Mouse (Mus musculus): ENCODE data around the gene Asb1. TPM values are rescaled to one million over a fixed set of nuclear protein-coding genes. Genes with fewer than 3 reads are reported as not detected.

Asb1 gene
- polyA plus RNA-seq, 1 experiment from 2014 or later: 5.0 TPM

DNA sequence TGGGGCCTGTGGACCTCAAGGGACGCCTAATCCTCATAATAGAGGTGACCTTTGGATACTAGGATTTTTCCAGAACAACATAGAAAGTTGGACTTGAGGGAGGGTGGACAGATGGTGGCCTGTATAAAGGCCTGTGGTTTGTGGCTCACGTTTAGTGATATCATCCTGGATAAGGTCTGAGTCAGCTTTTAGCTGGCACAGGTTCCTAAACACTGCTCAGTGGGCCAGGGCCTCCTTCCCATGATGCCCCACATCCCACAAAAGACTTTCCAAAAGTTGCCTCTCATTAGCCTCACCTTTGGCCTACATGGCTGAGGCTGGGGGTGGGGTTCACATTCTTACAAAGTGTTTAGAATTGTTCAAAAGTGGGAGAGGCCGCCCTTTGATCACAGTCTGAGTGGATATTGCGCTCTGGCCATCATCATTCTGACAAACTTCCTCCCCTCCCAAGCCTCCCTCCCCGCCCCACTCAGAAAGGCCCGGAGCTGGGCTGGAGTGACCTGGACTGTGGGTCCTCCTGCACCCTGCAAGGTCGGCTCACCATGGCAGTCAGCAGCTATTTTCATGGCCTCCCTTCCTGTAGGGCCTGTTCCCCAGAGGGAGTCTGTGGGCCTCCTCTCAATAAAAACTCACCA is 37.7 kb downstream of the Asb1 start:
- no peak overlapping the region for H3K27ac ChIP-seq
- no peaks in the 10 kb centered on the region for H3K36me3 ChIP-seq
- no peak overlapping the region for H3K4me2 ChIP-seq
- ATAC-seq (replicated peaks; ENCODE audit: insufficient number of reproducible peaks, insufficient read depth, low FRiP score, low read depth): no peak
- H3K9me3 ChIP-seq (replicated peaks): no peaks in the 10 kb centered on the region
- no peak overlapping the region for H3K9ac ChIP-seq
- H3K27me3 ChIP-seq: no peaks in the 10 kb centered on the region
- no peak overlapping the region for H3K4me3 ChIP-seq
- peaks cover 9% of the 10 kb centered on the region; the same call in 1 of the 2 replicates for H3K4me1 ChIP-seq (replicated peaks)
- WGBS: 51% methylated on average over 7 of the region's 7 CpGs

DNA sequence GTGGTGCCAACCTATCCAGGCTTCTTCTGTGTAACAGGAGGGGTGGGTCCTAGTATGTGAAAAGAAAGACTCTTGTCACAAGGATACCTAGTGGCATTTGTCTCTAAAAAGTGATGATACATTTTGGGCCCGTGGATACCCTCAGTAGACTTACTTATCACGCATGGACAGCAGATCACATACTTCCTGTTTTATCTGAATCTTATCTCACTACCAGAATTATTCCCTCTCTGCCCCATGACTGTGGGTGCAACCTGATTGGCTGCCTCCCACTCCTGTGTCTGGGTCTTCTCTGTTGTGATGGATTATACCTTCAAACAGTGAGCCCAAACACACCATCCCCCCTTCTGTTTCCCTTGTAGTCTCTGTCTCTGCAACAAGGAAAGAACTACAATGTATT is 40.2 kb downstream of the Asb1 start:
- H3K27me3 ChIP-seq: no peaks in the 10 kb centered on the region
- no peak overlapping the region for H3K4me3 ChIP-seq
- 25% methylated on average over 2 of the region's 2 CpGs for WGBS
- no peak overlapping the region for H3K4me2 ChIP-seq
- no peak for ATAC-seq (replicated peaks; ENCODE audit: insufficient number of reproducible peaks, insufficient read depth, low FRiP score, low read depth)
- no peaks in the 10 kb centered on the region for H3K9me3 ChIP-seq (replicated peaks)
- H3K9ac ChIP-seq: no peak overlapping the region
- no peak overlapping the region for H3K27ac ChIP-seq
- no peaks in the 10 kb centered on the region for H3K36me3 ChIP-seq
- peaks cover 11% of the 10 kb centered on the region; the same call in 1 of the 2 replicates for H3K4me1 ChIP-seq (replicated peaks)

DNA sequence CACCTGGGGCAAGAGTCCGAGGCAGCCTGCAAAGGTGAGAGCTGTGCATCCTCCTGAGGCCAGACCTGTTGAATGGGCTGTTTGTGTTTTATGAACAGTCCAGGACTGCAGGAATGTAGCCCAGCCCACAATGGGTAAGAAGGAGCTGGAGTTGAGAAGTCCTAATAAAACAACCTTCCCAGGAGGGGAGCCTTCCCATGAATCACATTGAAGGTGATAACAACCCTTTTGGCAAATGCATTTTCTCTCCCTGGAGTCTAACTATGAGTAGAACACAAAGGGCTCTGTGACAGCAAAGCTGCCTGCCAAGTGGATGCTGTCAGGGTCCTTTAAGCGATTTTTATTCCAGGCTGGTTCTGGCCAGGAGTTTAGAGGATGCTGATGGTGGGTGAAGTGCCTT is 40.9 kb downstream of the Asb1 start:
- Histone ChIP-seq H3K9ac (no peak overlapping the region), H3K4me1 (replicated peaks) (peaks cover 11% of the 10 kb centered on the region; the same call in 1 of the 2 replicates), H3K9me3 (replicated peaks) (no peaks in the 10 kb centered on the region), H3K4me2 (no peak overlapping the region), H3K27me3 (no peaks in the 10 kb centered on the region), H3K4me3 (no peak overlapping the region), H3K27ac (no peak overlapping the region), H3K36me3 (no peaks in the 10 kb centered on the region)
- ATAC-seq (replicated peaks; ENCODE audit: insufficient number of reproducible peaks, insufficient read depth, low FRiP score, low read depth): no peak
- 56% methylated on average over 2 of the region's 2 CpGs for WGBS

DNA sequence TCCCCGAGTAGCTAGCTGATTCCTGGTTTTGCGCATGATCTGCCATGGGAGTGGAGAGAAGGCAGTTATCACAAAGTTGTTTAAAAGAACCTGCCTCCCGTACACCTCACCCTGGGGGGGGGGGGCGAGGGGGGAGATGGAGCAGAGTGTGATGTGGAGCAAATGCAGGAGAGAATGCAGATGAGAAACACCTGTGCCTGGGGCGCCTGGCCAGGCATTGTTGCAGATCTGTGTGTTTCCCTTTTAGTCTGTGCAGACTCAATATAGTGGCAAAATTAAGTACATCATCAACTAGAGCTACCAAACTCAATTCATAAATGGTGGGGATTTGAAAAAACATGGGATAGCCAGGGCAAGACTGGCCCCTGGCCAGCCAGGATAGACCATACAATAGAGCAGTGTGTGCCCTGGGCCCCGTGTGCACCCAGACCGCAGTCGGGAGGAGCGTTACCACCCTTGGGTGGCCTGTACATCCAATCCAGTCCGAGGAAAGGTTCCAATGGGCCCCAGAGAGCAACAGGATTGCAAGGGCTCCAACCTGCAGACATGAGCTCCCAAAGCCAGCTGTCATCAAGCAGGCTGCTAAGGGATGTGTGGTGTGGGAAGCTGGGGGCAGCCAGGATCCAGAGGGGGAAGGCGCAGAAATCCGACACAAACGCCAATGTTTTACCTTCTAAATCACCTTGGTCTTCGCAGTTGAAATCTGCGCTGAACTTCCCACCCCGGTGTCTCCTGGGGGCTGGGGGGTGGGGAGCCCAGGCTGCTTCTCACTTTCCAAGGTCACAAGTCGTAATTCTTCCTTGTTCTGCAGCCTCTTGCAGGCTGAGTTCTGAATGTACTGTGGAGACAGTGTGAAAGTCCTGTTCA is 44.9 kb downstream of the Asb1 start:
- Histone ChIP-seq H3K27me3 (no peaks in the 10 kb centered on the region), H3K4me1 (replicated peaks) (0 out of 2 replicates have a peak, but pooled peaks cover 2% of the 10 kb centered on the region), H3K9me3 (replicated peaks) (no peaks in the 10 kb centered on the region), H3K36me3 (no peaks in the 10 kb centered on the region), H3K4me2 (no peak overlapping the region), H3K4me3 (no peak overlapping the region), H3K27ac (no peak overlapping the region), H3K9ac (no peak overlapping the region)
- WGBS: 64% methylated on average over 17 of the region's 17 CpGs
- no peak for ATAC-seq (replicated peaks; ENCODE audit: insufficient number of reproducible peaks, insufficient read depth, low FRiP score, low read depth)

DNA sequence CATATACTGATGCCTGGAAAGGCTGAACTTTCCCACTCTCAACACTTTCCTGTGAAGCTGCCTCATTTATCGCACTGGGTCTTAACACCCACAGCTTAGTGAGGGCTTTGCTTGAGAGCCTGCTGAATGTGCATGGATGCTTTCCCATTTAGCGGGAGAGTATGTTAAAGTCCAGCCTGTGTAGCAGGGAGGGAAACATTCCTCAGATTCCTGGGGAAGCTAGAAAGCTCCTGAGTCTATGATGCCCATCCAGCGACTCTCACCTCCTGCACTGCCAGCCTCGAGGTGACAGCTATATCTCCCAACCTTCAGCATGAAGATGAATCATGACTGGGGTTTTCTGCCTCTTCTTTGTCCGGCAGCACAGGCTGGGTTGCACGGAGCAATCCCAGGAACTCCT is 49.4 kb downstream of the Asb1 start:
- no peaks in the 10 kb centered on the region for H3K27me3 ChIP-seq
- H3K4me1 ChIP-seq (replicated peaks): 0 out of 2 replicates have a peak, but pooled peaks cover 2% of the 10 kb centered on the region
- no peak overlapping the region for H3K4me2 ChIP-seq
- H3K27ac ChIP-seq: no peak overlapping the region
- no peak for ATAC-seq (replicated peaks; ENCODE audit: insufficient number of reproducible peaks, insufficient read depth, low FRiP score, low read depth)
- WGBS: 34% methylated on average over 6 of the region's 6 CpGs
- H3K9ac ChIP-seq: no peak overlapping the region
- H3K36me3 ChIP-seq: no peaks in the 10 kb centered on the region
- no peaks in the 10 kb centered on the region for H3K9me3 ChIP-seq (replicated peaks)
- no peak overlapping the region for H3K4me3 ChIP-seq

DNA sequence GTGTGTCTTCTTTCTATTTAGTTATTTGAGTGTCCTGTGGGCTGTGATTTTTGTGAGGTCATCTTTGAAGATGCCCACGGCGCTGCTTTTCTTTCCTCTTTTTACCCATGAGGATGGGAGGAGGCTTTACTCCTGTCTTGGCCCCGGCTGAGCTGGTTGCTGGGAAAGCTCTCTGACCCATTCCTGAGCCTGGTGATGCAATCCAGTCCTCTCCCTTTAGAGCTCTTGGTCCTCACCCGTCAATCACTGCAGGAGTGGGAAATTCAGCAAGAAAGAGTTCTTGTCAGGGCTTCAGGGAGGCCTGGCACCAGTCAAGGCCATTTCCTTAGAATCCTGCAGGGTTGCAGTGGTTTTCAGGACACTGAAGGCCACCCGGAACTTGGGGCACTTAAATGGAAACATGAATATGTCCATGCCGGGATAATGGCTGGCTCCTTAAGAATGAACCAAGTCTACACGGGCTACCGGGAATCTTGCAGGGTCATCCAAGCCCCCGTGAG is 55.2 kb downstream of the Asb1 start:
- Histone ChIP-seq H3K9ac (no peak overlapping the region), H3K4me3 (no peak overlapping the region), H3K27ac (no peak overlapping the region), H3K36me3 (no peaks in the 10 kb centered on the region), H3K4me2 (no peak overlapping the region), H3K4me1 (replicated peaks) (no peaks in the 10 kb centered on the region), H3K27me3 (0 out of 2 replicates have a peak, but pooled peaks cover 8% of the 10 kb centered on the region), H3K9me3 (replicated peaks) (no peaks in the 10 kb centered on the region)
- no peak for ATAC-seq (replicated peaks; ENCODE audit: insufficient number of reproducible peaks, insufficient read depth, low FRiP score, low read depth)
- 83% methylated on average over 9 of the region's 9 CpGs for WGBS

DNA sequence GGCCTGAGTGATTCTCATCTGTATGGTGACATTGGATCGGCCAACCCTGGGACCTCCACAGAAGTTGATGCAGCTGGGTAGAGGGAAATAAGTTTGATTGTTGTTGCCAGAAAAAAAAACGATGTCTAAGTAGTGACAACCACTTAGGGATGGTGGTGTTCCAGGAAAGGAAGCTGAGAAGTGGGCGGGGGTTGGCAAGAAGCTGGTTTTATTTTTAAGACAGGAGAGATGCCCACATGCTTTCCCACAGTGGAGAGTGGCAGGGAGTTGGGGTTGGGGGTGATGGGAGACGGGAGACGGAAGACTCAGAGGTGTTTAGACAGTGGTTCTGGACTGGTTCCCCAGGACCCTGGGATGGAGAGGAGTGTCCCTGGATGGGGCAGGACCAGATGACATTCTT is 57.3 kb downstream of the Asb1 start:
- WGBS: 77% methylated on average over 5 of the region's 5 CpGs
- ATAC-seq (replicated peaks; ENCODE audit: insufficient number of reproducible peaks, insufficient read depth, low FRiP score, low read depth): no peak
- no peak overlapping the region for H3K27ac ChIP-seq
- no peaks in the 10 kb centered on the region for H3K9me3 ChIP-seq (replicated peaks)
- H3K4me1 ChIP-seq (replicated peaks): peaks cover 4% of the 10 kb centered on the region; the same call in 1 of the 2 replicates
- no peaks in the 10 kb centered on the region for H3K36me3 ChIP-seq
- H3K9ac ChIP-seq: no peak overlapping the region
- no peak overlapping the region for H3K4me2 ChIP-seq
- no peak overlapping the region for H3K4me3 ChIP-seq
- 0 out of 2 replicates have a peak, but pooled peaks cover 8% of the 10 kb centered on the region for H3K27me3 ChIP-seq

DNA sequence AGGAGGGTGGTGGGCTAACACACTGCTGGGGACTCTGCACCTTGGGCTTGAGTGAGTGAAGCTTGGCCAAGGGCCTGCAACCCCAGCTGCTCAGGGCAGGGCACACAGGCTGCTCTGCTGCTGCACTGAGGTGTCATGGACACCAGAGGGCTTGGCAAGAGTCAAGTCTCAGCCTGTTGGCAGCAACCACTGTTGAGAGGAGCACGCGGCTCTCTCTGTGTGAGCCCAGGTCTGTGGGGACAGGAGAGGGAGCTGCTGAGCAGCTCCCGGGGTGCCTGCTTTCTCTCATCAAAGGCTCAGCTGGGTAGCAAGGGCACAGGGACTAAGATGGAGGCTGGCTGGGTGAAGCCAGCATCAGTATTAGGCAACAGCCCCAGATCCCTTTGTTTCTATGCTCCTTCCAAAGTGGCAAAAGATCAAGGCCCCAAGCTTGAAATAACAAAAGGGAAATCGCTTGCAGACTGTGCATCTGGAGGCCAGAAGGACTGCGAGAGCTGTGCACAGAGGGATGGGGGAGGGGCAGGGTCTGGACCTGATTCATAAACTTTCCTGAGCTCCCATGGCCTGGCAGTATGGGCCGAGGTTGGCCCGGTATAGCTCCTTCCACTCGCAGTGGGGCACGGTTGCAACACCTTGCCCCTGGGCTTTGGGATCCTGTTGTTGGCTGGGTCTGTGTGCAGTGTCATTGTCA is 60.5 kb downstream of the Asb1 start:
- no peaks in the 10 kb centered on the region for H3K9me3 ChIP-seq (replicated peaks)
- H3K36me3 ChIP-seq: no peaks in the 10 kb centered on the region
- ATAC-seq (replicated peaks; ENCODE audit: insufficient number of reproducible peaks, insufficient read depth, low FRiP score, low read depth): peak; percentile 78
- H3K27me3 ChIP-seq: 0 out of 2 replicates have a peak, but pooled peaks cover 8% of the 10 kb centered on the region
- no peak overlapping the region for H3K9ac ChIP-seq
- no peak overlapping the region for H3K4me2 ChIP-seq
- H3K4me3 ChIP-seq: no peak overlapping the region
- peaks cover 4% of the 10 kb centered on the region; the same call in 1 of the 2 replicates for H3K4me1 ChIP-seq (replicated peaks)
- no peak overlapping the region for H3K27ac ChIP-seq
- 29% methylated on average over 9 of the region's 9 CpGs for WGBS

DNA sequence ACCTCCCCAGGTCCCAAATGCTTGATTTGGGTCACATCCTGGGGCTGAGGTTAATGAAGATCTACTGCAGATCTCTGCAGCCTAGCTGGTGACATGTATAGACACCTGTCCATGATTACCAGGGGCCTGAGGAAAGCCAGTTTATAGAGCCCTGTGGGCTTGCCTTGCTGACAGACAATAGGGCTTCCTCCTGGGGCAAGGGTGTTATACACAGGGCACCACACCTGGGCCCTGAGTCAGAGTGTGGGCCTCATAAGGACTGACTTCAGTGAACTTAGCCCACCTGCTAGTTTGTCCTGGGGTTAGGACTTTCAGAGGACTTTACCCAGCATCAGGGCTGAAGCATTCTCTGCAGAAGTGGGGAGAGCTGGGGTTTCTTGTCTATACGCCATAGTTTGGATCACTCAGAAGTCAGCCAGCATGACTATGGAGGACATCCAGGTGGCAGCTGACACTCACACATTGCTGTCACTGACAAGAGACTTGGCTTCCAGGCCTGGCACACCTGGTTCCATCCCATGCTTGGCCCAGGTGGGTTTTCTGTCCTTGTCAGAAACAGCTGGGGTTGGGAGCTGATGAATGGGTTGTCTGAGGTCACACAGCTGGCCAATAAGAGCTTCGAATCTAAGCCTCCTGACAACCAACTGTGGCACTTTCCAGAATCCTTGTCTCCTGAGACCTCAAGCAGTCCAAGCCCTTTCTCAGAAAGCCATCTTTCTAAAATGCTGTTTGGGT is 61.2 kb downstream of the Asb1 start:
- Histone ChIP-seq H3K9ac (no peak overlapping the region), H3K36me3 (no peaks in the 10 kb centered on the region), H3K27me3 (0 out of 2 replicates have a peak, but pooled peaks cover 8% of the 10 kb centered on the region), H3K27ac (no peak overlapping the region), H3K9me3 (replicated peaks) (no peaks in the 10 kb centered on the region), H3K4me1 (replicated peaks) (peaks cover 4% of the 10 kb centered on the region; the same call in 1 of the 2 replicates), H3K4me3 (no peak overlapping the region), H3K4me2 (no peak overlapping the region)
- 72% methylated on average over 2 of the region's 2 CpGs for WGBS
- no peak for ATAC-seq (replicated peaks; ENCODE audit: insufficient number of reproducible peaks, insufficient read depth, low FRiP score, low read depth)

DNA sequence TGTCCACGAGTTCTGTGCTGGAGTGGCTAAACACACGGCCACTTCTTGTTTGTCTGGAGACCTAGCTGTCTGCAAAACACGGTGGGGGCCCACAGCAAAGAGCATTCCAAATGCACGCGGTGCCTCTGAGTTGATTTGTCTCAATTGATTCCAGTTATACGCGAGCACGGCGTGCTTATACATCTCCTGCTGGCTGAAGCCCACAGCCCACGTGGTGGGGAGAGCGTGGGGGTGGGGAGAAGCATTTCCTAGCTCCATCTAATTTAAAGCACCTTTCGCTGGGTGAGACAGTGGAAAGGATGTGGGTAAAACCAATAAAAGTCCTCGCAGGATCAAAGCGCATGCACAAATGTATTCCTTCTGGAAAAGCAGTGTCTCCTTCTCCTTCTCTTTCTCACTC is 65.3 kb downstream of the Asb1 start:
- no peaks in the 10 kb centered on the region for H3K27me3 ChIP-seq
- no peaks in the 10 kb centered on the region for H3K36me3 ChIP-seq
- no peaks in the 10 kb centered on the region for H3K9me3 ChIP-seq (replicated peaks)
- ATAC-seq (replicated peaks; ENCODE audit: insufficient number of reproducible peaks, insufficient read depth, low FRiP score, low read depth): no peak
- H3K9ac ChIP-seq: no peak overlapping the region
- WGBS: 62% methylated on average over 14 of the region's 14 CpGs
- no peak overlapping the region for H3K27ac ChIP-seq
- no peak overlapping the region for H3K4me3 ChIP-seq
- H3K4me2 ChIP-seq: no peak overlapping the region
- H3K4me1 ChIP-seq (replicated peaks): peaks cover 4% of the 10 kb centered on the region; the same call in 1 of the 2 replicates
